Mouse (Mus musculus) cerebral cortex, adult 2 months (tissue): ENCODE measurements around the gene Hoxa4.

Experiments
- WGBS: fragments of 180-500 bp; shearing (Covaris S2); methylation state at CpG from one replicate; pipeline ENCODE4 v1.1.7; 2018; 5-methylcytosine and 5-hydroxymethylcytosine counted together

The Hoxa4 gene

GRCm38 (mm10) chr6:52216691-52217458, 25.3 kb upstream of the Hoxa4 start:
- 5% methylated on average over 60 of the region's 60 CpGs for WGBS

GRCm38 (mm10) chr6:52215771-52216535, 24.4 kb upstream of the Hoxa4 start:
- 4% methylated on average over 30 of the region's 30 CpGs for WGBS

- 22% methylated on average over 3 of the region's 3 CpGs for WGBS
Observed at GRCm38 (mm10) chr6:52215070-52215469, 23.5 kb upstream of the Hoxa4 start.

- WGBS: 12% methylated on average over 5 of the region's 5 CpGs
Observed at GRCm38 (mm10) chr6:52214271-52214670, 22.7 kb upstream of the Hoxa4 start.

GRCm38 (mm10) chr6:52213119-52213986, 21.8 kb upstream of the Hoxa4 start, which contains the start of the genes Hoxa3 and Gm28308:
Gene Hoxa3, minus strand, starts transcription at chr6:52213336.
Gene Gm28308, minus strand, starts transcription at chr6:52213339.
- 4% methylated on average over 38 of the region's 38 CpGs for WGBS

GRCm38 (mm10) chr6:52212556-52213118, 21.1 kb upstream of the Hoxa4 start:
- WGBS: 3% methylated on average over 22 of the region's 22 CpGs

- WGBS: 6% methylated on average over 13 of the region's 13 CpGs
Observed at GRCm38 (mm10) chr6:52211961-52212360, 20.4 kb upstream of the Hoxa4 start.

- 2% methylated on average over 37 of the region's 37 CpGs for WGBS
Observed at GRCm38 (mm10) chr6:52211170-52211935, 19.8 kb upstream of the Hoxa4 start.

GRCm38 (mm10) chr6:52209685-52210046, 18.1 kb upstream of the Hoxa4 start:
- WGBS: 12% methylated on average over 12 of the region's 12 CpGs

- 8% methylated on average over 18 of the region's 18 CpGs for WGBS
Observed at GRCm38 (mm10) chr6:52208868-52209684, 17.5 kb upstream of the Hoxa4 start.

GRCm38 (mm10) chr6:52208072-52208867, 16.7 kb upstream of the Hoxa4 start, which contains the start of gene Hoxa6:
Gene Hoxa6, minus strand, starts transcription at chr6:52208722.
- WGBS: 3% methylated on average over 47 of the region's 47 CpGs

- 6% methylated on average over 4 of the region's 4 CpGs for WGBS
Observed at GRCm38 (mm10) chr6:52206882-52207683, 15.5 kb upstream of the Hoxa4 start.

- 5% methylated on average over 55 of the region's 55 CpGs for WGBS
Observed at GRCm38 (mm10) chr6:52205638-52206621, 14.4 kb upstream of the Hoxa4 start.

- 6% methylated on average over 14 of the region's 14 CpGs for WGBS
Observed at GRCm38 (mm10) chr6:52205221-52205620, 13.7 kb upstream of the Hoxa4 start.

- 2% methylated on average over 65 of the region's 65 CpGs for WGBS
Observed at GRCm38 (mm10) chr6:52204050-52204752, 12.6 kb upstream of the Hoxa4 start, which contains the start of gene Hoxa5. Gene Hoxa5, minus strand, starts transcription at chr6:52204587.

- 2% methylated on average over 45 of the region's 46 CpGs for WGBS
Observed at GRCm38 (mm10) chr6:52203371-52204049, 12.0 kb upstream of the Hoxa4 start.
